Mouse (Mus musculus): Measurements from ENCODE around the gene Btbd9. TPM values are rescaled to one million over a fixed set of nuclear protein-coding genes. Genes with fewer than 3 reads are reported as not detected.

The Btbd9 gene
- total and polyA plus RNA-seq, 3 experiments = 24.7 to 33.8 TPM; not detected in 1

- peaks cover 19 to 26% of the 10 kb centered on the region in 2 experiments for H3K4me1 ChIP-seq (ENCODE audit: control insufficient read depth in 1 of 2, insufficient read depth in 2 of 2, low read length in 2 of 2)
These were observed 31.7 kb upstream of the Btbd9 start for GRCm38 (mm10) chr17:30607909-30608495.

DNA sequence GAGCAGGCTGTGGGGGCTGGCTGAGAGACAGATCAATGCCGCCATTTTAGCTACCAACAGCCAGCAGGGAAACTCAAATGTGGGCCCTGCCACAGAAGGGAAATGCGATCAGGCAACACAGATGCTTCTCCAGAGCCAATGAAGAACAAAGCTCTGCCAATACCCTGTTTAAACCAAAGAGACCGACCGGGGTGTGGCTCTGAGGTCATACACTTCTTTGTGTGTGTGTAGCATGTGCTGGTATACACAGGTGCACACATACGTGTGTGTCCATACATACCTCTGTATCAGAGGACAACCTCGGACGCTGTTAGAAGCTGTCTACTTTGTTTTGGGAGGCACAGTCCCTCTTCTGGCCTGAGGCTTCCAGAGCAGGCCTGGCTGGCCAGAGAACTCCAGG lies 31.0 kb upstream of the Btbd9 start:
- DNase-seq (ENCODE audit: low read depth, low spot score) = no peak
- H3K79me2 ChIP-seq (ENCODE audit: control insufficient read depth, insufficient read depth, low read length, poor library complexity) = peaks cover 55% of the 10 kb centered on the region
- H3K27ac ChIP-seq (ENCODE audit: control insufficient read depth, low read depth, low read length) = no peak overlapping the region
- TF ChIP-seq POLR2A (IDR thresholded peaks at IDR 0.05; ENCODE audit: control insufficient read depth in 1 of 2, insufficient read depth in 1 of 2, low read depth in 1 of 2, low read length in 2 of 2, poor library complexity in 1 of 2) (no peak), NRF1 (IDR thresholded peaks at IDR 0.05; ENCODE audit: insufficient read depth, low read depth, low read length, poor library complexity, severe bottlenecking) (no peak), NELFE (IDR thresholded peaks at IDR 0.05; ENCODE audit: low read depth, low read length) (no peak), MAFK (IDR thresholded peaks at IDR 0.05; ENCODE audit: borderline replicate concordance, low read depth, low read length) (no peak), MXI1 (IDR thresholded peaks at IDR 0.05; ENCODE audit: low read depth, low read length) (no peak)
- H3K9ac ChIP-seq (ENCODE audit: control insufficient read depth, low read depth, low read length, poor library complexity, severe bottlenecking) = no peak overlapping the region
- peaks cover 15 to 26% of the 10 kb centered on the region in 2 experiments for H3K4me1 ChIP-seq (ENCODE audit: control insufficient read depth in 1 of 2, insufficient read depth in 2 of 2, low read length in 2 of 2)
- no peaks in the 10 kb centered on the region for H3K9me3 ChIP-seq (replicated peaks; ENCODE audit: insufficient read depth, low read length)
- no peak overlapping the region for H3K4me3 ChIP-seq (ENCODE audit: control insufficient read depth in 1 of 2, insufficient read depth in 1 of 2, low read depth in 2 of 2, low read length in 2 of 2)
- no peaks in the 10 kb centered on the region for H3K27me3 ChIP-seq (ENCODE audit: control insufficient read depth in 1 of 2, insufficient read depth in 2 of 2, low read length in 2 of 2)
- peaks cover 19 to 30% of the 10 kb centered on the region in 2 experiments for H3K36me3 ChIP-seq (ENCODE audit: control insufficient read depth in 1 of 2, insufficient read depth in 2 of 2, low read length in 2 of 2)

More at GRCm38 (mm10) chr17:30607909-30608495, 31.7 kb upstream of the Btbd9 start:
- Histone ChIP-seq H3K27ac (ENCODE audit: control insufficient read depth, low read depth, low read length) (no peak overlapping the region), H3K36me3 (ENCODE audit: control insufficient read depth in 1 of 2, insufficient read depth in 2 of 2, low read length in 2 of 2) (peaks cover 14 to 34% of the 10 kb centered on the region in 2 experiments), H3K9ac (ENCODE audit: control insufficient read depth, low read depth, low read length, poor library complexity, severe bottlenecking) (no peak overlapping the region), H3K27me3 (ENCODE audit: control insufficient read depth in 1 of 2, insufficient read depth in 2 of 2, low read length in 2 of 2) (no peaks in the 10 kb centered on the region), H3K4me3 (ENCODE audit: control insufficient read depth in 1 of 2, insufficient read depth in 1 of 2, low read depth in 2 of 2, low read length in 2 of 2) (no peak overlapping the region), H3K79me2 (ENCODE audit: control insufficient read depth, insufficient read depth, low read length, poor library complexity) (peaks cover 56% of the 10 kb centered on the region), H3K9me3 (replicated peaks; ENCODE audit: insufficient read depth, low read length) (no peaks in the 10 kb centered on the region)
- TF ChIP-seq BHLHE40 (IDR thresholded peaks at IDR 0.05; ENCODE audit: borderline replicate concordance, low read depth, low read length) (no peak), USF2 (IDR thresholded peaks at IDR 0.05; ENCODE audit: borderline replicate concordance in 1 of 2, insufficient read depth in 1 of 2, low read depth in 1 of 2, low read length in 2 of 2) (no peak), ZNF384 (IDR thresholded peaks at IDR 0.05; ENCODE audit: low read depth, low read length) (no peak), CTCF (IDR thresholded peaks at IDR 0.05 in 2 of 3, conservative IDR thresholded peaks at IDR 0.05 in 1 of 3; ENCODE audit: control insufficient read depth in 1 of 3, insufficient read depth in 1 of 3, low read depth in 2 of 3, low read length in 3 of 3, poor library complexity in 1 of 3, severe bottlenecking in 1 of 3) (no peak), RCOR1 (IDR thresholded peaks at IDR 0.05; ENCODE audit: low read depth, low read length) (no peak), TBP (IDR thresholded peaks at IDR 0.05; ENCODE audit: low read depth, low read length) (no peak), SIN3A (IDR thresholded peaks at IDR 0.05; ENCODE audit: low read length) (no peak), POLR2AphosphoS5 (IDR thresholded peaks at IDR 0.05; ENCODE audit: borderline replicate concordance, low read depth, low read length) (no peak), RAD21 (IDR thresholded peaks at IDR 0.05; ENCODE audit: low read depth, low read length) (no peak), ZKSCAN1 (IDR thresholded peaks at IDR 0.05; ENCODE audit: low read depth, low read length) (no peak), MXI1 (IDR thresholded peaks at IDR 0.05; ENCODE audit: low read depth, low read length) (no peak), ZMIZ1 (IDR thresholded peaks at IDR 0.05; ENCODE audit: low read depth, low read length) (no peak), E2F4 (IDR thresholded peaks at IDR 0.05; ENCODE audit: borderline replicate concordance, low read depth, low read length) (no peak), MEF2A (IDR thresholded peaks at IDR 0.05; ENCODE audit: extremely low read depth, insufficient replicate concordance, low read depth, low read length, poor library complexity, severe bottlenecking) (no peak), GATA1 (IDR thresholded peaks at IDR 0.05; ENCODE audit: low read depth, low read length) (no peak), POLR2AphosphoS2 (IDR thresholded peaks at IDR 0.05; ENCODE audit: low read length) (no peak)
- DNase-seq (ENCODE audit: low read depth, low spot score) = no peak

All from MEL (cell line).